Mouse (Mus musculus) frontal cortex, postnatal 10 days (tissue): Measurements from ENCODE around the gene Gm3106.
"Not testable (repeated sequence)": the region's sequence is repeated elsewhere in the genome, so short reads cannot be mapped to it uniquely, and the experiment has no call there.

ENCODE experiments used
- DNase-seq, 2 experiments: peaks; one replicate each; pipeline ENCODE4 v3.0.0; 2022; ENCODE audit warnings: low spot score in 2 of 2, mixed read lengths in 1 of 2

The Gm3106 gene

GRCm38 (mm10) chr5:94217705-94218104, at the start of gene Gm3106:
Gene Gm3106 (plus strand): TSS chr5:94218005.
- not testable (repeated sequence) for DNase-seq
